Mouse (Mus musculus): ENCODE measurements around the gene Cryzl1. TPM values are rescaled to one million over a fixed set of nuclear protein-coding genes. Genes with fewer than 3 reads are reported as not detected.
"Not testable (repeated sequence)": the region's sequence is repeated elsewhere in the genome, so short reads cannot be mapped to it uniquely, and the experiment has no call there.

The Cryzl1 gene
- polyA plus RNA-seq, 1 experiment from 2014 or later = 93.0 TPM

GRCm38 (mm10) chr16:91647461-91648219, 81.1 kb downstream of the Cryzl1 start, which contains the start of gene Son:
Gene Son, plus strand, starts transcription at chr16:91647506.
- ATAC-seq (ENCODE audit: low read depth) = peak; percentile 98
- Histone ChIP-seq H3K4me2 (peak within 1 kb of the TSS; percentile 97), H3K9ac (peak within 1 kb of the TSS; percentile 93), H3K27ac (replicated peaks) (peak within 1 kb of the TSS; percentile 99), H3K4me3 (peak within 1 kb of the TSS; percentile 84), H3K27me3 (no peaks in the 10 kb centered on the region), H3K4me1 (replicated peaks) (peaks cover 31% of the 10 kb centered on the region), H3K36me3 (peaks cover 17% of the 10 kb centered on the region), H3K9me3 (no peaks in the 10 kb centered on the region)
- under 1% methylated on average over 70 of the region's 70 CpGs for WGBS

DNA sequence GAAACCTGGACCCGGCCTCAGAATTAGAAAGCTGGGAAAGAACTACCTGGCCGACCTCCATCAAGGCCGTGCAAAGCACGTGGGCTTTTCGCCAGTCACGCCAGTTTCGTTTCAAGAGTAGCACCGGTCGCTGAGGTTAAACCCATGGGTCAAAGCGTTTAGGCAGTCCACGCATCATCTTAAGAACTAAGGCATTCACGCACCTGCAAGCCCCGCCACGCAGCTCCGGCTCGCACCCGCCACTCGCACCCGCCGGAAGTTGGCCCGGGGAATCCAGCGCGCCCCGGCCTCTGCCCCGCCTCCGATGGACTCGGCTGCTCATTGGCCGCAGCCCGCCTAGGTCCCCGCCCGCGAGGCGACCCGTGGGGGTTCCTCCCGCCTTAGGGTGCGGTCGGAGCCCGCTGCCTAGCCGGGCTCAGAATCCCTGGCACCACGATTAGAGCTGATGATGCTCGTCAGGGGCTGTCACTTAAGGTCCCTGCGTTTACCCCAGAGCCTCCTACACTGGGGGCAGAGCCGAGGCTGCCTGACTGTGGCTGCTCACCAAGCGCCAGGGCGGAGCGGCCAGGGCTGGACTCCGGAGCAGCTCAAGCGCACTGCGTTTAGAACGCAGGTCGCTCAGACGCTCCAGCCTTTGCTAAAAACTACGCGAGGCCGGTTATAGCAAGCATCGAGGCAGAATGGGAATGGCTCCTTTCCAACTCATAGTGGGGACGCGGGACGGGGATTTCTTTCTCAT, 81.9 kb downstream of the Cryzl1 start, which contains the start of gene Gart:
Gene Gart (minus strand): TSS at position 272 of the 739 bp plus-strand sequence.
- Histone ChIP-seq H3K27ac (replicated peaks) (peak within 1 kb of the TSS; percentile 99), H3K9ac (peak within 1 kb of the TSS; percentile 93), H3K4me2 (peak within 1 kb of the TSS; percentile 97), H3K4me3 (peak within 1 kb of the TSS; percentile 84), H3K36me3 (peaks cover 17% of the 10 kb centered on the region), H3K27me3 (no peaks in the 10 kb centered on the region), H3K9me3 (no peaks in the 10 kb centered on the region), H3K4me1 (replicated peaks) (peaks cover 31% of the 10 kb centered on the region)
- under 1% methylated on average over 59 of the region's 59 CpGs for whole genome bisulfite sequencing
- peak; percentile 87 for ATAC-seq (ENCODE audit: low read depth)

- ATAC-seq (ENCODE audit: low read depth) = no peak
- H3K27ac ChIP-seq (replicated peaks) = peak overlapping the region; percentile 99
- H3K4me1 ChIP-seq (replicated peaks) = peaks cover 31% of the 10 kb centered on the region
- peaks cover 19% of the 10 kb centered on the region for H3K36me3 ChIP-seq
- H3K9ac ChIP-seq = peak overlapping the region; percentile 93
- WGBS = 2% methylated on average over 11 of the region's 11 CpGs
- H3K4me3 ChIP-seq = peak overlapping the region; percentile 84
- no peaks in the 10 kb centered on the region for H3K27me3 ChIP-seq
- peak overlapping the region; percentile 97 for H3K4me2 ChIP-seq
- no peaks in the 10 kb centered on the region for H3K9me3 ChIP-seq
These were observed 82.7 kb downstream of the Cryzl1 start for GRCm38 (mm10) chr16:91645995-91646602.

DNA sequence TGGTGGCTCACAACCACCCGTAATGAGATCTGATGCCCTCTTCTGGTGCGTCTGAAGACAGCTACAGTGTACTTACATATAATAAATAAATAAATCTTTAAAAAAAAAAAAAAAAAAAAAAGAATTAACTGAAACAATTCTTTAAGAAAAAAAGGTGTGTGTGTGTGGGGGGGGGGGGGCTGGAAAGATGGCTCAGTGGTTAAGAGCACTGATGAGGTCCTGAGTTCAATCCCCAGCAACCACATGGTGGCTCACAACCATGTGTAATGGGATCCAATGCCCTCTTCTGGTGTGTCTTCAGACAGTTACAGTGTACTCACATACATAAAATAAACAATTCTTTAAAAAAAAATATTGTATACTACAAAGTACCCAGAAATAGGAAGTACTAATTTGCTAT, 83.4 kb downstream of the Cryzl1 start:
- not testable (repeated sequence) for H3K27me3 ChIP-seq
- 29% methylated on average over 1 of the region's 2 CpGs for WGBS

DNA sequence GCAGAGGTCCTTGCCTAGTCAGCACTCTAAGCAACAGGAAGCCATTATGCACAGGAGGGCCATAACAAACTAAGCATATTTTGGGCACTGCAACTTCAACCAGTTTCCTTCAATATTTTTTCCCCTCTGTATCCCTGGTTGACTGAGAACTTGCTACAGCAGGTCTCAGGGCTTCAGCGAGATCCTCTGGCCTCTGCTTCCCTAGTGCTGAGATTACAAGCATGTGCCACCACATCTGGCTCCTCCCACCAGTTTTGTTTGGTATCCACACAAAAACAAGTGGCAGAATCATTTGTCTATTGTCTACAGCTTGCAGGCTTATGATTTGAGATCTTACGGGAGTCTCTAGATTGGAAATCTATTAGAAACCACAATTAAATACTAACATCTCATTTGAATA, 83.9 kb downstream of the Cryzl1 start:
- no peak overlapping the region for H3K4me2 ChIP-seq
- no peaks in the 10 kb centered on the region for H3K9me3 ChIP-seq
- 89% methylated on average over 2 of the region's 2 CpGs for WGBS
- no peak overlapping the region for H3K27ac ChIP-seq (replicated peaks)
- peaks cover 27% of the 10 kb centered on the region for H3K36me3 ChIP-seq
- no peak for ATAC-seq (ENCODE audit: low read depth)
- H3K4me1 ChIP-seq (replicated peaks) = peaks cover 22% of the 10 kb centered on the region
- H3K9ac ChIP-seq = no peak overlapping the region
- H3K4me3 ChIP-seq = no peak overlapping the region
- no peaks in the 10 kb centered on the region for H3K27me3 ChIP-seq

More for the DNA sequence above, 83.4 kb downstream of the Cryzl1 start:
- not testable (repeated sequence) for H3K9ac ChIP-seq; H3K27ac ChIP-seq (replicated peaks); ATAC-seq (ENCODE audit: low read depth); H3K4me3 ChIP-seq; H3K4me2 ChIP-seq; H3K9me3 ChIP-seq
- peaks cover 28% of the 10 kb centered on the region for H3K4me1 ChIP-seq (replicated peaks)
- H3K36me3 ChIP-seq = peaks cover 22% of the 10 kb centered on the region

DNA sequence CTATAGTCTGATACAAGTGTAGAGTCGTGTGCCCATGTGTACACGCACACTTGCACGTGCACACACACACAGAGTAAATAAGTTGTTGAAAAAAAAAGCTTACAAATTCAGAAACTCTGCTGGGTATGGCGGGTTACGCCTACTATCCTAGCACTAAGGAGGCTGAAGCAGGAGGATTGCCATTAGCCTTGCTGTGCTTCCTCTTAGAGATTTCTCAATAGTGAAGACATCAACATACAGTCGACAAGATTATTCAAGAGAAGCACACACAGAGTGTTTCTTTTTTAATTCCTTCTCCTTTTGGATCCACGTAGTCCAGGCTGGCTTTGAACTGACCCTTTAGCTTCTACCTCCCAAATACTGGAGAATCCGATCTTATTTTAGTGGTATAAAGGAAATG, 88.6 kb downstream of the Cryzl1 start:
- Histone ChIP-seq H3K9ac (no peak overlapping the region), H3K4me1 (replicated peaks) (0 out of 2 replicates have a peak, but pooled peaks cover 6% of the 10 kb centered on the region), H3K4me3 (no peak overlapping the region), H3K27ac (replicated peaks) (no peak overlapping the region), H3K9me3 (no peaks in the 10 kb centered on the region), H3K27me3 (no peaks in the 10 kb centered on the region), H3K4me2 (no peak overlapping the region), H3K36me3 (peaks cover 74% of the 10 kb centered on the region)
- WGBS = 94% methylated on average over 8 of the region's 8 CpGs
- no peak for ATAC-seq (ENCODE audit: low read depth)

GRCm38 (mm10) chr16:91639636-91640035, 89.1 kb downstream of the Cryzl1 start:
- Histone ChIP-seq H3K27ac (replicated peaks) (no peak overlapping the region), H3K4me3 (no peak overlapping the region), H3K27me3 (no peaks in the 10 kb centered on the region), H3K36me3 (peaks cover 79% of the 10 kb centered on the region), H3K4me1 (replicated peaks) (0 out of 2 replicates have a peak, but pooled peaks cover 1% of the 10 kb centered on the region), H3K4me2 (no peak overlapping the region), H3K9me3 (no peaks in the 10 kb centered on the region), H3K9ac (no peak overlapping the region)
- ATAC-seq (ENCODE audit: low read depth) = no peak
- 98% methylated on average over 2 of the region's 2 CpGs for WGBS

Other genes with a start within 250 kb of the Cryzl1 start
- gene Ifnar1, start 243.7 kb downstream of the Cryzl1 start, polyA plus RNA-seq (2015; fragmentation: Nextera tagmentation; extraction: Ambion mirVana) = 46.5 and 50.4 TPM in 2 replicates
- 59.4 and 75.3 TPM in 2 replicates for gene Ifngr2, start 181.9 kb downstream of the Cryzl1 start, polyA plus RNA-seq (2015; fragmentation: Nextera tagmentation; extraction: Ambion mirVana)
- gene Tmem50b, start 131.2 kb downstream of the Cryzl1 start, polyA plus RNA-seq (2015; fragmentation: Nextera tagmentation; extraction: Ambion mirVana) = 85.6 and 96.8 TPM in 2 replicates
- 6.9 and 7.0 TPM in 2 replicates for gene Dnajc28, start 109.9 kb downstream of the Cryzl1 start, polyA plus RNA-seq (2015; fragmentation: Nextera tagmentation; extraction: Ambion mirVana)
- 62.1 and 66.1 TPM in 2 replicates for gene Gart, start 82.0 kb downstream of the Cryzl1 start, polyA plus RNA-seq (2015; fragmentation: Nextera tagmentation; extraction: Ambion mirVana)
- gene Son, start 81.5 kb downstream of the Cryzl1 start, polyA plus RNA-seq (2015; fragmentation: Nextera tagmentation; extraction: Ambion mirVana) = 125 and 129 TPM in 2 replicates
- gene Donson, start 40.2 kb downstream of the Cryzl1 start, polyA plus RNA-seq (2015; fragmentation: Nextera tagmentation; extraction: Ambion mirVana) = 19.1 and 20.5 TPM in 2 replicates
- gene Itsn1, start 306 bp upstream of the Cryzl1 start, polyA plus RNA-seq (2015; fragmentation: Nextera tagmentation; extraction: Ambion mirVana) = 60.4 and 62.5 TPM in 2 replicates